11 mouse cellular contexts compared by ENCODE assay signal in genomic region chr5:115953173-115953572, GRCm38 (mm10).
DNase-seq lines count a peak whose midpoint lies in the region; ATAC-seq and TF ChIP-seq lines count a peak whose summit lies in the region.
"Had no signal": no experiment of that assay in that cellular context is flagged by ENCODE, and none has a peak within 500 bp of the region (broad histone marks: within the 10 kb centered on the region; RNA-seq: fewer than 3 reads in every experiment).

No protein-coding gene starts in this region.

- no peaks in the 10 kb centered on the region for H3K4me1 ChIP-seq in kidney, embryonic 15.5 days
- no peaks in the 10 kb centered on the region for H3K4me1 ChIP-seq in testis, adult 2 months (ENCODE audit: control insufficient read depth, insufficient read depth, low read length)
- H3K4me1 ChIP-seq: embryonic facial prominence, embryonic 12.5 days; heart, embryonic 15.5 days had no signal

- H3K9ac ChIP-seq in kidney, embryonic 15.5 days: no peak overlapping the region
- H3K9ac ChIP-seq: embryonic facial prominence, embryonic 12.5 days; heart, embryonic 15.5 days had no signal

- TF ChIP-seq POLR2A in testis, adult 2 months (IDR thresholded peaks at IDR 0.05; ENCODE audit: control insufficient read depth, low read depth, low read length): no peak

- H3K4me2 ChIP-seq in kidney, embryonic 15.5 days: no peak overlapping the region
- H3K4me2 ChIP-seq: embryonic facial prominence, embryonic 12.5 days; heart, embryonic 15.5 days had no signal

- ATAC-seq in kidney, embryonic 15.5 days (replicated peaks; ENCODE audit: low FRiP score): no peak
- ATAC-seq in erythroid progenitor cell, adult 5-6 weeks (replicated peaks; ENCODE audit: low FRiP score, poor library complexity, severe bottlenecking): no peak

- H3K9me3 ChIP-seq in kidney, embryonic 15.5 days (replicated peaks): 0 out of 2 replicates have a peak, but pooled peaks cover 6% of the 10 kb centered on the region
- H3K9me3 ChIP-seq: heart, embryonic 15.5 days had no signal

- peak; percentile 13 for DNase-seq in kidney, adult 18-20 months
- no peak for DNase-seq in testis, postnatal 10 days (ENCODE audit: low spot score)
- DNase-seq in ZHBTc4 (ENCODE audit: low read depth, low spot score): peak; percentile 83
- DNase-seq in thymus, postnatal 14 days: peak; percentile 10
- no peak for DNase-seq in cerebellum, adult 9-11 months
- DNase-seq: left cerebral cortex, postnatal 4 days had no signal

- H3K36me3 ChIP-seq in kidney, embryonic 15.5 days: peaks cover 92% of the 10 kb centered on the region
- peaks cover 1% of the 10 kb centered on the region; the same call in 1 of the 2 replicates for H3K36me3 ChIP-seq in testis, adult 2 months (ENCODE audit: control insufficient read depth, insufficient read depth, low read length)

- peak; percentile 51; the same call in 1 of the 2 replicates for TF ChIP-seq CTCF in testis, adult 2 months (IDR thresholded peaks at IDR 0.05; ENCODE audit: control insufficient read depth, insufficient read depth, insufficient replicate concordance, low read depth, low read length)

- WGBS in kidney, embryonic 15.5 days: 96% methylated on average over 6 of the region's 6 CpGs

- H3K27ac ChIP-seq in kidney, embryonic 15.5 days: no peak overlapping the region
- H3K27ac ChIP-seq in testis, adult 2 months (ENCODE audit: control insufficient read depth, insufficient read depth, low read depth, low read length): no peak overlapping the region
- H3K27ac ChIP-seq: embryonic facial prominence, embryonic 12.5 days; heart, embryonic 15.5 days had no signal

- H3K4me3 ChIP-seq in kidney, embryonic 15.5 days (replicated peaks): no peak overlapping the region
- H3K4me3 ChIP-seq in testis, adult 2 months (ENCODE audit: control insufficient read depth, low read depth, low read length): no peak overlapping the region
- H3K4me3 ChIP-seq: embryonic facial prominence, embryonic 12.5 days; heart, embryonic 15.5 days had no signal

- H3K27me3 ChIP-seq in kidney, embryonic 15.5 days: no peaks in the 10 kb centered on the region
- H3K27me3 ChIP-seq in testis, adult 2 months (ENCODE audit: control insufficient read depth, insufficient read depth, low read length): no peaks in the 10 kb centered on the region
- H3K27me3 ChIP-seq: embryonic facial prominence, embryonic 12.5 days; heart, embryonic 15.5 days had no signal

Comparison
In these comparisons a context has a peak if more than half of its experiments do, and no peak if none do; other contexts are left out.
1. DNase-seq: peak in kidney, adult 18-20 months (single experiment), ZHBTc4 (single experiment) and thymus, postnatal 14 days (single experiment); none in testis, postnatal 10 days (single experiment) and cerebellum, adult 9-11 months (single experiment).